Mouse (Mus musculus): ENCODE measurements around the gene Cct4. TPM values are rescaled to one million over a fixed set of nuclear protein-coding genes. Genes with fewer than 3 reads are reported as not detected.

Cct4 gene
- polyA plus RNA-seq, 1 experiment from 2014 or later, result 295 TPM

- no peaks in the 10 kb centered on the region for H3K4me1 ChIP-seq
- H3K9me3 ChIP-seq (replicated peaks), result no peaks in the 10 kb centered on the region
- no peaks in the 10 kb centered on the region for H3K27me3 ChIP-seq
- H3K27ac ChIP-seq, result no peak overlapping the region
- no peak overlapping the region for H3K4me3 ChIP-seq (replicated peaks)
- H3K36me3 ChIP-seq, result no peaks in the 10 kb centered on the region
- ATAC-seq (replicated peaks; ENCODE audit: low FRiP score), result no peak
- WGBS, result 90% methylated on average over 4 of the region's 4 CpGs
- H3K4me2 ChIP-seq, result no peak overlapping the region
- no peak overlapping the region for H3K9ac ChIP-seq
Observed at GRCm38 (mm10) chr11:23013580-23014294, 23.4 kb downstream of the Cct4 start.

- H3K36me3 ChIP-seq, result no peaks in the 10 kb centered on the region
- H3K4me2 ChIP-seq, result no peak overlapping the region
- no peak overlapping the region for H3K9ac ChIP-seq
- WGBS, result 75% methylated on average over 6 of the region's 6 CpGs
- H3K27ac ChIP-seq, result no peak overlapping the region
- ATAC-seq (replicated peaks; ENCODE audit: low FRiP score), result no peak
- no peaks in the 10 kb centered on the region for H3K27me3 ChIP-seq
- no peaks in the 10 kb centered on the region for H3K9me3 ChIP-seq (replicated peaks)
- H3K4me1 ChIP-seq, result no peaks in the 10 kb centered on the region
- no peak overlapping the region for H3K4me3 ChIP-seq (replicated peaks)
Observed at GRCm38 (mm10) chr11:23014996-23015395, 24.7 kb downstream of the Cct4 start.

DNA sequence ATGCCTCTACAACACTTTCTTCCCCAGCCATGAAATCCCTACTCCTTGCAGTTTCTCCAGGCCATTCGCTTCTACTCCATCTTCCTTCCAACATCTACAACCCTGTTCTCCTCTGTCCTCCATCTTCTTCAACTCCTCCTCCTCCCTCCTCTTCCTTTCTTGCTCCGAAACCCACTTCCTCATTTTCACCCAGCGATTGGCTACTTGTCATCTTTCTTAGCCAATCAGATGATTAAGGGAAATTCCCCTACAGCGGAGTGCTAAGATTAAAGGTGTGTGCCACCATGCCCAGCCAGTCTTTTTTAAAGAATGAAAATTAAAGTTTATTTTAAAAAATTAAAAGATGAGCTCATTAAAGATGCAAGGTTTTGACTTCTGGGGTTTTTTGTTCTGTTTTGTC, 27.6 kb downstream of the Cct4 start:
- H3K4me2 ChIP-seq, result no peak overlapping the region
- no peak for ATAC-seq (replicated peaks; ENCODE audit: low FRiP score)
- 92% methylated on average over 4 of the region's 4 CpGs for WGBS

GRCm38 (mm10) chr11:23020116-23020770, 29.9 kb downstream of the Cct4 start:
- no peak for ATAC-seq (replicated peaks; ENCODE audit: low FRiP score)
- H3K36me3 ChIP-seq, result no peaks in the 10 kb centered on the region
- no peaks in the 10 kb centered on the region for H3K9me3 ChIP-seq (replicated peaks)
- H3K27ac ChIP-seq, result no peak overlapping the region
- no peaks in the 10 kb centered on the region for H3K27me3 ChIP-seq
- no peak overlapping the region for H3K9ac ChIP-seq
- H3K4me2 ChIP-seq, result no peak overlapping the region
- WGBS, result 52% methylated on average over 24 of the region's 24 CpGs
- peaks cover 4% of the 10 kb centered on the region; the same call in 1 of the 2 replicates for H3K4me1 ChIP-seq
- H3K4me3 ChIP-seq (replicated peaks), result no peak overlapping the region

More for the DNA sequence above, 27.6 kb downstream of the Cct4 start:
- Histone ChIP-seq H3K4me3 (replicated peaks) (no peak overlapping the region), H3K27me3 (no peaks in the 10 kb centered on the region), H3K36me3 (no peaks in the 10 kb centered on the region), H3K27ac (no peak overlapping the region), H3K9ac (no peak overlapping the region), H3K4me1 (peaks cover 4% of the 10 kb centered on the region; the same call in 1 of the 2 replicates), H3K9me3 (replicated peaks) (no peaks in the 10 kb centered on the region)

- Histone ChIP-seq H3K9me3 (replicated peaks) (no peaks in the 10 kb centered on the region), H3K27ac (no peak overlapping the region), H3K9ac (no peak overlapping the region), H3K27me3 (no peaks in the 10 kb centered on the region), H3K4me1 (peaks cover 4% of the 10 kb centered on the region; the same call in 1 of the 2 replicates), H3K4me2 (no peak overlapping the region), H3K36me3 (no peaks in the 10 kb centered on the region), H3K4me3 (replicated peaks) (no peak overlapping the region)
- WGBS, result 95% methylated on average over 14 of the region's 14 CpGs
- no peak for ATAC-seq (replicated peaks; ENCODE audit: low FRiP score)
Observed at GRCm38 (mm10) chr11:23020841-23021240, 30.5 kb downstream of the Cct4 start.

GRCm38 (mm10) chr11:23023155-23023554, 32.8 kb downstream of the Cct4 start:
- H3K4me2 ChIP-seq, result no peak overlapping the region
- H3K27me3 ChIP-seq, result no peaks in the 10 kb centered on the region
- H3K4me1 ChIP-seq, result peaks cover 4% of the 10 kb centered on the region; the same call in 1 of the 2 replicates
- no peaks in the 10 kb centered on the region for H3K36me3 ChIP-seq
- no peaks in the 10 kb centered on the region for H3K9me3 ChIP-seq (replicated peaks)
- no peak overlapping the region for H3K9ac ChIP-seq
- no peak overlapping the region for H3K4me3 ChIP-seq (replicated peaks)
- ATAC-seq (replicated peaks; ENCODE audit: low FRiP score), result no peak
- H3K27ac ChIP-seq, result no peak overlapping the region
- WGBS, result 97% methylated on average over 2 of the region's 2 CpGs

- no peak overlapping the region for H3K4me3 ChIP-seq (replicated peaks)
- no peak overlapping the region for H3K27ac ChIP-seq
- H3K4me2 ChIP-seq, result no peak overlapping the region
- H3K4me1 ChIP-seq, result peaks cover 4% of the 10 kb centered on the region; the same call in 1 of the 2 replicates
- ATAC-seq (replicated peaks; ENCODE audit: low FRiP score), result no peak
- no peaks in the 10 kb centered on the region for H3K9me3 ChIP-seq (replicated peaks)
- 84% methylated on average over 3 of the region's 3 CpGs for WGBS
- no peaks in the 10 kb centered on the region for H3K27me3 ChIP-seq
- H3K9ac ChIP-seq, result no peak overlapping the region
- H3K36me3 ChIP-seq, result no peaks in the 10 kb centered on the region
Observed at GRCm38 (mm10) chr11:23024169-23024568, 33.9 kb downstream of the Cct4 start.

DNA sequence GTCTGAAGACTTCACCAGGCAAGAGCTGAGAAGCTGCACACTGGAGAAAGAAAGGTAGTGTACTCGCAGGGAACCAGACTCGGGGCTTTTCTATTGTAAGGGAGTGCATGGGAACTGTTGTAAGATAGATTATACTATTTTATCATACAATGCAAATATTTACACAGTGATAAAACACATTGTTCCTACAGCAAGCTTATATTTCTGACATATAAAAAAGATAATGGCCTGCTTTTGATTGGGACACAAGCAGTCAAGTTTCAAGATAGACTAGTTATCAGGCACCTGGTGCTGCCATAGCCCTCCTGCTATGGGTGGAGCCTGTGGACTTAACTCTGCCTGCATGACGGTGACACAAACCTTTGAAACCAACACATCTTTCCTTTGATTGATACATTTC, 38.6 kb downstream of the Cct4 start:
- no peak overlapping the region for H3K4me3 ChIP-seq (replicated peaks)
- no peak for ATAC-seq (replicated peaks; ENCODE audit: low FRiP score)
- H3K27me3 ChIP-seq, result no peaks in the 10 kb centered on the region
- H3K9ac ChIP-seq, result no peak overlapping the region
- no peak overlapping the region for H3K27ac ChIP-seq
- H3K36me3 ChIP-seq, result no peaks in the 10 kb centered on the region
- H3K4me2 ChIP-seq, result no peak overlapping the region
- 79% methylated on average over 3 of the region's 3 CpGs for WGBS
- H3K4me1 ChIP-seq, result no peaks in the 10 kb centered on the region
- H3K9me3 ChIP-seq (replicated peaks), result no peaks in the 10 kb centered on the region

GRCm38 (mm10) chr11:23029399-23029798, 39.1 kb downstream of the Cct4 start:
- Histone ChIP-seq H3K27me3 (no peaks in the 10 kb centered on the region), H3K9me3 (replicated peaks) (no peaks in the 10 kb centered on the region), H3K4me2 (no peak overlapping the region), H3K27ac (no peak overlapping the region), H3K9ac (no peak overlapping the region), H3K4me1 (no peaks in the 10 kb centered on the region), H3K4me3 (replicated peaks) (no peak overlapping the region), H3K36me3 (no peaks in the 10 kb centered on the region)
- WGBS, result 79% methylated on average over 6 of the region's 6 CpGs
- ATAC-seq (replicated peaks; ENCODE audit: low FRiP score), result no peak

- Histone ChIP-seq H3K9ac (no peak overlapping the region), H3K4me1 (0 out of 2 replicates have a peak, but pooled peaks cover 5% of the 10 kb centered on the region), H3K27me3 (0 out of 2 replicates have a peak, but pooled peaks cover 6% of the 10 kb centered on the region), H3K36me3 (no peaks in the 10 kb centered on the region), H3K27ac (no peak overlapping the region), H3K9me3 (replicated peaks) (no peaks in the 10 kb centered on the region), H3K4me3 (replicated peaks) (no peak overlapping the region), H3K4me2 (no peak overlapping the region)
- 36% methylated on average over 5 of the region's 5 CpGs for WGBS
- no peak for ATAC-seq (replicated peaks; ENCODE audit: low FRiP score)
Observed at GRCm38 (mm10) chr11:23047252-23047651, 56.9 kb downstream of the Cct4 start.

DNA sequence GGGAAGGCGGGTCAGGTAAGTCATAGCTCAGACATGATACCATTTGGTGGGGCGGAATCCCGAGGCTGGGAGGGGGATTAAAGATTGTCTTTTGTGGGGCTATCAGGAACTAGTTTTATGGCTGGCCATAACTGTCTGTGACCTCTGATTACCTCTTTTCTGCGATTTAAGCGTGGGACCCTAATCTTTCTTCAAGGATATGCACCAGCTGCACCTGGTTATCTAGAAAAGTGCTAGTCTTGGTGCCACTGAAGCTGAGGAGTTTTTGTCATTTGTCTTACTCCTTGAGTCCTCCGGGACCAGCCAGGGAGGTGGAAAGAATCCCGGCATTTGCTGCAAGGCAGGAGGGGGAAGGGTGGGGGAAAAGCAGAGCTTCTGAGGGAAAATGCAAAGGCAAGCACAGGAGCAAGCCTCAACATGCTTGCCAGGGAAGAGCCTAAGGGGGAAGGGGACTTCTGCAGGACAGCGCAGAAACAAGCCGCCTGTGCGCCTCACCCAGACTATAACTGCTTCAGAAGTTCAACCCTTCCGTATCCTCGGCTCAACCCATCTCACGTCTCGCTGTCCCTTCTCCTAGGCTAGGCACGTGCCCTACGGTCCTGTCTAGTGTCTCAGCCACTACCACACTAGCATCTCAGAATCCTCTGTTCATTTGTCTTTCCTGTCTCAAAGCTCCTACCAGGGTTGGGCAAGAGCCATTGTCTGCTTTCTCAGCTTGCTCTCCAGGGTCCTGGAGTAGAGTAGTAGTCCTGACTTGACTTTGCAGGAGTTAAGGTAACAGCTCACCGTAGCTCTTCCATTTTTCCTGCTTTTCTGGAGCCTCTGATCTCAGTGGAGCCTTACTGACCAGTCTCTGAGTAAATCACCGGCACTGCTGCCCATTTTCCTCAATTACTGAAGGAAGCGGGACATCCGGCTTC, 57.6 kb downstream of the Cct4 start:
- peak overlapping the region; percentile 18; the same call in 1 of the 2 replicates for H3K4me3 ChIP-seq (replicated peaks)
- 17% methylated on average over 20 of the region's 20 CpGs for WGBS
- ATAC-seq (replicated peaks; ENCODE audit: low FRiP score), result no peak

More for the DNA sequence above, 57.6 kb downstream of the Cct4 start:
- H3K27ac ChIP-seq, result no peak overlapping the region
- H3K9ac ChIP-seq, result no peak overlapping the region
- peak overlapping the region; percentile 48 for H3K4me2 ChIP-seq
- H3K9me3 ChIP-seq (replicated peaks), result no peaks in the 10 kb centered on the region
- H3K4me1 ChIP-seq, result 0 out of 2 replicates have a peak, but pooled peaks cover 5% of the 10 kb centered on the region
- no peaks in the 10 kb centered on the region for H3K36me3 ChIP-seq
- 0 out of 2 replicates have a peak, but pooled peaks cover 6% of the 10 kb centered on the region for H3K27me3 ChIP-seq

Measured in kidney, embryonic 15.5 days (tissue).